Mouse (Mus musculus): ENCODE measurements around the gene Ifi205. TPM values are rescaled to one million over a fixed set of nuclear protein-coding genes. Genes with fewer than 3 reads are reported as not detected.
"Not testable (repeated sequence)": the region's sequence is repeated elsewhere in the genome, so short reads cannot be mapped to it uniquely, and the experiment has no call there.

Gene Ifi205
- polyA plus RNA-seq (2014; fragmentation: Nextera tagmentation; extraction: Ambion mirVana): 0.15 TPM in 1 of 2 replicates, not detected in the other

- Histone ChIP-seq H3K4me3 (ENCODE audit: low read depth, low read length) (no peak within 1 kb of the TSS), H3K9me3 (replicated peaks; ENCODE audit: control insufficient read depth, low read length) (no peaks in the 10 kb centered on the region), H3K27ac (ENCODE audit: low read depth, low read length) (no peak within 1 kb of the TSS), H3K36me3 (ENCODE audit: control insufficient read depth, insufficient read depth, low read length) (no peaks in the 10 kb centered on the region), H3K4me2 (ENCODE audit: low read length) (no peak within 1 kb of the TSS), H3K4me1 (ENCODE audit: control insufficient read depth, insufficient read depth, low read length) (no peaks in the 10 kb centered on the region), H3K9ac (ENCODE audit: low read length) (no peak within 1 kb of the TSS), H3K27me3 (replicated peaks; ENCODE audit: control insufficient read depth, insufficient read depth, low read length) (no peaks in the 10 kb centered on the region)
- ATAC-seq (no peak), DNase-seq (ENCODE audit: low spot score) (no peak)
- WGBS: 41% methylated on average over 1 of the region's 1 CpGs
These were observed at the start of gene Ifi205 for GRCm38 (mm10) chr1:174031698-174032097. Ifi205 (minus strand) TSS chr1:174031810.

- H3K4me3 ChIP-seq (ENCODE audit: low read depth, low read length): no peak within 1 kb of the TSS
- H3K27me3 ChIP-seq (replicated peaks; ENCODE audit: control insufficient read depth, insufficient read depth, low read length): no peaks in the 10 kb centered on the region
- H3K9ac ChIP-seq (ENCODE audit: low read length): no peak within 1 kb of the TSS
- H3K36me3 ChIP-seq (ENCODE audit: control insufficient read depth, insufficient read depth, low read length): no peaks in the 10 kb centered on the region
- H3K4me2 ChIP-seq (ENCODE audit: low read length): no peak within 1 kb of the TSS
- H3K9me3 ChIP-seq (replicated peaks; ENCODE audit: control insufficient read depth, low read length): no peaks in the 10 kb centered on the region
- H3K27ac ChIP-seq (ENCODE audit: low read depth, low read length): no peak within 1 kb of the TSS
- no peak for DNase-seq (ENCODE audit: low spot score)
- no peak for ATAC-seq
- 86% methylated on average over 3 of the region's 3 CpGs for WGBS
- no peaks in the 10 kb centered on the region for H3K4me1 ChIP-seq (ENCODE audit: control insufficient read depth, insufficient read depth, low read length)
These were observed 34.7 kb upstream of the Ifi205 start, which contains the start of gene Olfr430 for GRCm38 (mm10) chr1:174066305-174066704. Olfr430 (plus strand) TSS chr1:174066605.

GRCm38 (mm10) chr1:174055248-174055647 is 23.6 kb upstream of the Ifi205 start:
- Histone ChIP-seq H3K4me3 (ENCODE audit: low read depth, low read length) (no peak overlapping the region), H3K27ac (ENCODE audit: low read depth, low read length) (no peak overlapping the region), H3K9ac (ENCODE audit: low read length) (no peak overlapping the region), H3K27me3 (replicated peaks; ENCODE audit: control insufficient read depth, insufficient read depth, low read length) (no peaks in the 10 kb centered on the region), H3K36me3 (ENCODE audit: control insufficient read depth, insufficient read depth, low read length) (no peaks in the 10 kb centered on the region), H3K4me1 (ENCODE audit: control insufficient read depth, insufficient read depth, low read length) (no peaks in the 10 kb centered on the region), H3K4me2 (ENCODE audit: low read length) (no peak overlapping the region), H3K9me3 (replicated peaks; ENCODE audit: control insufficient read depth, low read length) (no peaks in the 10 kb centered on the region)
- no peak for DNase-seq (ENCODE audit: low spot score)
- WGBS: 80% methylated on average over 2 of the region's 2 CpGs
- ATAC-seq: no peak

GRCm38 (mm10) chr1:174052981-174053380 is 21.4 kb upstream of the Ifi205 start:
- ATAC-seq (no peak), DNase-seq (ENCODE audit: low spot score) (no peak)
- Histone ChIP-seq H3K4me1 (ENCODE audit: control insufficient read depth, insufficient read depth, low read length) (no peaks in the 10 kb centered on the region), H3K27ac (ENCODE audit: low read depth, low read length) (no peak overlapping the region), H3K4me3 (ENCODE audit: low read depth, low read length) (no peak overlapping the region), H3K4me2 (ENCODE audit: low read length) (no peak overlapping the region), H3K9me3 (replicated peaks; ENCODE audit: control insufficient read depth, low read length) (no peaks in the 10 kb centered on the region), H3K9ac (ENCODE audit: low read length) (no peak overlapping the region), H3K27me3 (replicated peaks; ENCODE audit: control insufficient read depth, insufficient read depth, low read length) (no peaks in the 10 kb centered on the region), H3K36me3 (ENCODE audit: control insufficient read depth, insufficient read depth, low read length) (no peaks in the 10 kb centered on the region)
- 92% methylated on average over 3 of the region's 3 CpGs for WGBS

GRCm38 (mm10) chr1:174051931-174052536 is 20.4 kb upstream of the Ifi205 start:
- H3K4me2 ChIP-seq (ENCODE audit: low read length): no peak overlapping the region
- WGBS: 85% methylated on average over 5 of the region's 5 CpGs
- H3K36me3 ChIP-seq (ENCODE audit: control insufficient read depth, insufficient read depth, low read length): no peaks in the 10 kb centered on the region
- DNase-seq (ENCODE audit: low spot score) (no peak), ATAC-seq (no peak)
- H3K9ac ChIP-seq (ENCODE audit: low read length): no peak overlapping the region
- no peaks in the 10 kb centered on the region for H3K4me1 ChIP-seq (ENCODE audit: control insufficient read depth, insufficient read depth, low read length)
- no peaks in the 10 kb centered on the region for H3K27me3 ChIP-seq (replicated peaks; ENCODE audit: control insufficient read depth, insufficient read depth, low read length)
- no peaks in the 10 kb centered on the region for H3K9me3 ChIP-seq (replicated peaks; ENCODE audit: control insufficient read depth, low read length)
- H3K4me3 ChIP-seq (ENCODE audit: low read depth, low read length): no peak overlapping the region
- H3K27ac ChIP-seq (ENCODE audit: low read depth, low read length): no peak overlapping the region

- H3K9ac ChIP-seq (ENCODE audit: low read length): no peak overlapping the region
- H3K4me3 ChIP-seq (ENCODE audit: low read depth, low read length): no peak overlapping the region
- H3K27ac ChIP-seq (ENCODE audit: low read depth, low read length): no peak overlapping the region
- H3K9me3 ChIP-seq (replicated peaks; ENCODE audit: control insufficient read depth, low read length): no peaks in the 10 kb centered on the region
- H3K27me3 ChIP-seq (replicated peaks; ENCODE audit: control insufficient read depth, insufficient read depth, low read length): no peaks in the 10 kb centered on the region
- H3K4me2 ChIP-seq (ENCODE audit: low read length): no peak overlapping the region
- ATAC-seq: no peak
- 92% methylated on average over 4 of the region's 4 CpGs for WGBS
- no peaks in the 10 kb centered on the region for H3K36me3 ChIP-seq (ENCODE audit: control insufficient read depth, insufficient read depth, low read length)
- DNase-seq (ENCODE audit: low spot score): no peak
- no peaks in the 10 kb centered on the region for H3K4me1 ChIP-seq (ENCODE audit: control insufficient read depth, insufficient read depth, low read length)
These were observed 19.9 kb upstream of the Ifi205 start for GRCm38 (mm10) chr1:174051515-174051914.

GRCm38 (mm10) chr1:174050532-174050931 is 18.9 kb upstream of the Ifi205 start:
- no peak overlapping the region for H3K4me2 ChIP-seq (ENCODE audit: low read length)
- DNase-seq (ENCODE audit: low spot score) (no peak), ATAC-seq (no peak)
- no peaks in the 10 kb centered on the region for H3K9me3 ChIP-seq (replicated peaks; ENCODE audit: control insufficient read depth, low read length)
- no peak overlapping the region for H3K9ac ChIP-seq (ENCODE audit: low read length)
- H3K27me3 ChIP-seq (replicated peaks; ENCODE audit: control insufficient read depth, insufficient read depth, low read length): no peaks in the 10 kb centered on the region
- no peak overlapping the region for H3K4me3 ChIP-seq (ENCODE audit: low read depth, low read length)
- H3K4me1 ChIP-seq (ENCODE audit: control insufficient read depth, insufficient read depth, low read length): no peaks in the 10 kb centered on the region
- no peaks in the 10 kb centered on the region for H3K36me3 ChIP-seq (ENCODE audit: control insufficient read depth, insufficient read depth, low read length)
- no peak overlapping the region for H3K27ac ChIP-seq (ENCODE audit: low read depth, low read length)
- 94% methylated on average over 4 of the region's 4 CpGs for WGBS

GRCm38 (mm10) chr1:174049357-174049756 is 17.7 kb upstream of the Ifi205 start:
- not testable (repeated sequence) for H3K4me1 ChIP-seq (ENCODE audit: control insufficient read depth, insufficient read depth, low read length); H3K4me3 ChIP-seq (ENCODE audit: low read depth, low read length)
- WGBS: 80% methylated on average over 4 of the region's 4 CpGs

GRCm38 (mm10) chr1:174048893-174049292 is 17.3 kb upstream of the Ifi205 start, which contains the start of gene Olfr432:
Olfr432 (plus strand) TSS chr1:174049205.
- DNase-seq (ENCODE audit: low spot score): no peak
- Histone ChIP-seq H3K4me1 (ENCODE audit: control insufficient read depth, insufficient read depth, low read length) (no peaks in the 10 kb centered on the region), H3K27me3 (replicated peaks; ENCODE audit: control insufficient read depth, insufficient read depth, low read length) (no peaks in the 10 kb centered on the region), H3K9me3 (replicated peaks; ENCODE audit: control insufficient read depth, low read length) (no peaks in the 10 kb centered on the region), H3K36me3 (ENCODE audit: control insufficient read depth, insufficient read depth, low read length) (no peaks in the 10 kb centered on the region), H3K27ac (ENCODE audit: low read depth, low read length) (no peak within 1 kb of the TSS), H3K9ac (ENCODE audit: low read length) (no peak within 1 kb of the TSS), H3K4me3 (ENCODE audit: low read depth, low read length) (no peak within 1 kb of the TSS), H3K4me2 (ENCODE audit: low read length) (no peak within 1 kb of the TSS)
- WGBS: 79% methylated on average over 2 of the region's 2 CpGs
- ATAC-seq: no peak

More at GRCm38 (mm10) chr1:174049357-174049756, 17.7 kb upstream of the Ifi205 start:
- DNase-seq (ENCODE audit: low spot score); H3K4me2 ChIP-seq (ENCODE audit: low read length); H3K36me3 ChIP-seq (ENCODE audit: control insufficient read depth, insufficient read depth, low read length); H3K27me3 ChIP-seq (replicated peaks; ENCODE audit: control insufficient read depth, insufficient read depth, low read length); H3K9ac ChIP-seq (ENCODE audit: low read length); H3K27ac ChIP-seq (ENCODE audit: low read depth, low read length); H3K9me3 ChIP-seq (replicated peaks; ENCODE audit: control insufficient read depth, low read length); ATAC-seq: not testable (repeated sequence)

Data from forebrain, embryonic 14.5 days (tissue).